Mouse (Mus musculus): ENCODE results near the gene Hist1h3e. TPM values are rescaled to one million over a fixed set of nuclear protein-coding genes. Genes with fewer than 3 reads are reported as not detected.

Hist1h3e gene
- polyA plus RNA-seq (2012; rRNA removed; ENCODE audit: low replicate concordance): 34.6 and 43.8 TPM in 2 replicates

GRCm38 (mm10) chr13:23561883-23562659 lies at the start of gene Hist1h3e:
Gene Hist1h3e (minus strand): TSS chr13:23562369.

GRCm38 (mm10) chr13:23581408-23582218 lies 19.4 kb upstream of the Hist1h3e start, which contains the start of gene Hist1h4d:
Gene Hist1h4d (plus strand): TSS chr13:23581598.

GRCm38 (mm10) chr13:23575271-23575851 lies 13.2 kb upstream of the Hist1h3e start, which contains the start of gene Hist1h3d:
Gene Hist1h3d (plus strand): TSS chr13:23575763.

GRCm38 (mm10) chr13:23573898-23574524 lies 11.8 kb upstream of the Hist1h3e start, which contains the start of the genes Hist1h2bf and Hist1h2ad:
Gene Hist1h2bf (minus strand): TSS chr13:23574196.
Gene Hist1h2ad (plus strand): TSS chr13:23574381.

GRCm38 (mm10) chr13:23571022-23571503 lies 8.9 kb upstream of the Hist1h3e start, which contains the start of the genes Hist1h2ae and Hist1h2bg:
Gene Hist1h2ae (minus strand): TSS chr13:23571220.
Gene Hist1h2bg (plus strand): TSS chr13:23571396.

GRCm38 (mm10) chr13:23552962-23553361 lies 9.2 kb downstream of the Hist1h3e start, which contains the start of gene Hist1h1d:
Gene Hist1h1d (plus strand): TSS chr13:23553262.

GRCm38 (mm10) chr13:23551146-23551834 lies 10.9 kb downstream of the Hist1h3e start, which contains the start of gene Hist1h4f:
Gene Hist1h4f (minus strand): TSS chr13:23551648.

GRCm38 (mm10) chr13:23543965-23544786 lies 18.0 kb downstream of the Hist1h3e start, which contains the start of gene Hist1h3f:
Gene Hist1h3f (plus strand): TSS chr13:23544052.

GRCm38 (mm10) chr13:23542999-23543607 lies 19.1 kb downstream of the Hist1h3e start, which contains the start of gene Hist1h2bh:
Gene Hist1h2bh (minus strand): TSS chr13:23543392.

GRCm38 (mm10) chr13:23535137-23536075 lies 26.8 kb downstream of the Hist1h3e start, which contains the start of gene Hist1h3g:
Gene Hist1h3g (plus strand): TSS chr13:23535422.

GRCm38 (mm10) chr13:23533560-23534367 lies 28.4 kb downstream of the Hist1h3e start, which contains the start of gene Hist1h2af:
Gene Hist1h2af (plus strand): TSS chr13:23533906.

GRCm38 (mm10) chr13:23530901-23531875 lies 31.0 kb downstream of the Hist1h3e start, which contains the start of gene Hist1h4h:
Gene Hist1h4h (plus strand): TSS chr13:23531050.

All from duodenum, adult 2 months (tissue).